Mouse (Mus musculus): Measurements from ENCODE around the gene Krt39.

The Krt39 gene

DNA sequence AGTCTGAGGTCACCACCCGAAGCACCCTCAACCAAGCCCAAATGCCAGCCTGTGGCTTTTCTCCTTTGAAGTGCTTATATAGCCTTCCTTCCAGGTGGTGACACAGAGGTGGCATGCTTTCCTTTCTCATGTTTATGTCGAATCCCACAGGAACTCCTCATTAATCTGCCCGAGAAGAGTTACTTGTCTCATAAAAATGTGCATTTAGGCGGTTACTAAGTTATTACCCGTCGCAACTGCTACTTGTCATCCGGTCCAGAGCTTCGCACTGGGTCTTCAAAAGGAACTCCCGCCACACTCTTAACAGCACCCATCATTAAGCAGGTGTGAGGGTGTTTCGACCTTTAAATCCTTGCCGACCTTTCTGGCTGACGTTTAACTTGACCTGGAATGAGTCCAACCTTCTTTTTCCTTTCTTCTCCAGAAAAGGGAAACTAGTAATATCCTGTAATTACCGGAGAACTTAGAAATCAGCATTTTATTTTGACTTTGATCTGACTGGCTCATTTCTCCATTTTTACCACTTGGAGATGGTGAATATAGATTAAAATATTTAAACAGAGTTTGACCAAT lies at the start of gene Krt39:
TSS of gene Krt39 (minus strand) at position 51 of the 573 bp plus-strand sequence.
- DNase-seq = no peak

DNA sequence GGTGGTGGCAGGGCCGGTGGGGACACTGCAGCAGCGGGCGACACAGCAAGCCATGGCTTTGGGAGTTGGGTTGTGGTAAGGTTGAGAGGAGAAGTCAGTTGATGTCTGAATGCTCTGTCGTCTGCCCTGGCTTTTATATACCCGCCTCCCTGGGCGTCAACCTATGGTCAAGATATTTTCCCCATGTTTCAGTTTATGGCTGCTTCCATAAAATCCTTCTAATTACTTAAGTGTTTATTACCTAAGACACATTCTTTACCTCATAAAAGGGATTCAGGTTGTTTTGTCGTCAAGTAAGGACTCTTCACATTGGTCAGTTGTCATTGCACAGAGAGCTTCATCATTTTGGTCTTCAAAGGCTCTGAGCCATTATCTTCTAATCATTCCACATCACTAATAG lies 45.4 kb upstream of the Krt39 start, which contains the start of gene Krtap3-1:
TSS of gene Krtap3-1 (minus strand) at position 101 of the 400 bp plus-strand sequence.
- no peak for DNase-seq

GRCm38 (mm10) chr11:99562580-99562979 lies 41.4 kb upstream of the Krt39 start:
- DNase-seq = no peak

GRCm38 (mm10) chr11:99559366-99559765 lies 38.2 kb upstream of the Krt39 start, which contains the start of gene Gm11939:
TSS of gene Gm11939 (minus strand) at chr11:99559466.
- DNase-seq = no peak

DNA sequence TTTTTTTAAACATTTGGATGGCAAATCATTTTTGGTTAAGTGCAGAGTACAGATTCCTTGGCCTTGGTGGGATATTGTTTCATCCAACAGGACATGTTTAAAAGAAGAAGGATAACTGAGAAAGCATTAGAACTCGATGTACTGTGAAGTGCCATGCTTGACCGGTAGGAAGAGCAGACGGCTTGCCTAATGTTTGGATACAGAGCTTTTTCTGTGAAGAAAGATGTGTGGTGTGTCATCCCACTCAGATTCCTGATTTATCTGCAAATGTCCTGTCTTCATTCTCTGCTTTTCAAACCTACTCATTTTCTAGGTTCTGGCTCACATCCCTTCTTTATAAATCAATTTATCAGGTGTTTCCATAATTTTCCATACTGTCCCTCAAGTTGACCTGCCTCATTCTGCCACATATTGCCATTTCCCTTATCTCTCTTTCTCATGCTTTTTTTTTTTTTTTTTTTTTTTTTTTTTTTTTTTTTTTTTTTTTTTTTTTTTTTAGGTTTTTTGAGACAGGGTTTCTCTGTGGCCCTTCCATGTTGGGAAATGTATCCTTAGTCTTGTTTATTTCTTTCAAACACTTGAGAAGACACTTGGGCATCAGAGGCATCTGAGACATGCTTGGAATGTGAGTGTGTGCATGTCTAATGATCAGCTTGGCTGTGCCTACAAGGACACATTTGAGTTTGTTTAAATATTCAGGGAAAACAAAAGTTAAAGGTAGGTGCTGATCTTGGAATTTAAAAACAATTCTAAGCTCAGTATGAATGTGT lies 37.0 kb upstream of the Krt39 start:
- DNase-seq = no peak

DNA sequence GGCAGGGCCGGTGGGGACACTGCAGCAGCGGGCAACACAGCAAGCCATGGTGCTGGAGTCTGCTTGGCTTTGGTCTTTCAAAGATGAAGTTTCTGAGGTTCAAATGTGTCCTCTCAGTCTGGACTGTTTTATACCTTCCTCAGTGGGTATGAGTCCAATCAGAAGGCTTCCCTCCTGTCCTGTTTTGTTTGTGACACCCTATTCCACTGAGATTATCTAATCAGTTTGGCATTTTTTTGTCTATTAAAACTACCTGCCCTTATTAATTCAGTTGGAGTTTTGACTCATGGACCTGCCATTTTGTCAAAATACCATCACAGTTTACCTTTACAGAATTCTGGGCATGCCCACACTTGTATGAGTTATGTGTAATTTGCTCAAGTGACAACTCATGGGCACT lies 35.6 kb upstream of the Krt39 start, which contains the start of gene Krtap3-2:
TSS of gene Krtap3-2 (minus strand) at position 101 of the 400 bp plus-strand sequence.
- DNase-seq = no peak

GRCm38 (mm10) chr11:99556195-99556594 lies 35.1 kb upstream of the Krt39 start:
- DNase-seq = no peak

GRCm38 (mm10) chr11:99550765-99551164 lies 29.6 kb upstream of the Krt39 start, which contains the start of gene Krtap3-3:
TSS of gene Krtap3-3 (minus strand) at chr11:99550865.
- DNase-seq = no peak

GRCm38 (mm10) chr11:99547892-99548291 lies 26.8 kb upstream of the Krt39 start:
- no peak for DNase-seq

DNA sequence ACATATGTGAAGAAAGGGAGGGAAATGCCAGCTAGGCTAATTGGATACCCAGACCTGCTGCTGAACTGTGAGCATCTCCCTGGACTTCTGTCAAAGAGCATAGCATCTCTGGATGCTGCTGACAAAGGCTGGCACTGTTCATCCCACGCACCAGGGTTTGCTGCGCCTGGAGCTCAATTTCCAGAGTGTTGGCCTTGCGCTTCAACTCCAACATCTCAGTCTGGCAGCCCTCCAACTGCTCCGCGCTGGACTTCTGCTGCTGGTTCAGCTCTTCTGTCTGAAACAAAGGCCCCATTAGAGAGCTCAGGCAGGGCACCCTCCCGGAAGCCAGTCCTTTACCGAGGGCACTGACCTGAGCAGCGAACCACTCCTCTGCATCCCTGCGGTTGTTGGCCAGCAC lies 18.6 kb upstream of the Krt39 start:
- DNase-seq = peak in 1 of 2 experiments; percentile 1

- no peak for DNase-seq
These were observed 7.0 kb downstream of the Krt39 start for GRCm38 (mm10) chr11:99514098-99514497.

DNA sequence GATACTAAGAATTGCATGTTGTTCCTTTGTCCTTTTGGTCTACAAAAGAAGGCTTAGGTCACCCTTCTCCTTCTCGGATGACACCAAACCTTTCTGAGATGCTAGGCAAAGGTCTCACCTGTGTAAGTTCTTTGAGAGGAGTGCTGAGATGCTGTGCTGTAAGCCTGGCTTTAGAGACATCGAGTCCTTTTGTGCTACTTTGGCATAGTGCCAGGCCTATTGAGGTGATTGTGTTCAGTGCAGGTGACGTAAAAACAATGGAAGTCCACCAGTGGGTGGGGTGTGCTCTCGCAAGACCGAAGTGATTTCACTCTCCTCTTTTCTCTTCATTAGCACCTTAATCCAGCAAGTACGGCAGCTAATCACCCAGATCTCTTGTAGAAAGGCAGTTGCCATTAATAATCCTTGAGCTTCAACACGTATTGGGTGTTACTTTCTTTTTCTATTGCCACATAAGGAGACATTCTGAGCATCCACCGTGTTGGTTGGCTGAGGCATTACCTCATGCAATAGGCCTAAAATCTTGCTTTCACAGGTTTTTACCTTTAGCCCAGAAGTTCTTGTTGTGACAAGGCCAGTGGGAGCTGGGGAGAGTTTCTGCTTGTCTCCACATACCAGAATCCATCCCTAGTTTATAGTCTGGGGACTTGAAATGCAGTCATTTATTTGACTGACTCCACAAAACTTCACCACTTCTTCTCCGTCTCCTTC lies 20.9 kb downstream of the Krt39 start:
- no peak for DNase-seq

- DNase-seq = no peak
These were observed 24.7 kb downstream of the Krt39 start for GRCm38 (mm10) chr11:99496460-99496859.

- DNase-seq = no peak
These were observed 26.4 kb downstream of the Krt39 start for GRCm38 (mm10) chr11:99494741-99495140.

- DNase-seq = no peak
These were observed 27.6 kb downstream of the Krt39 start for GRCm38 (mm10) chr11:99493574-99493850.

- no peak for DNase-seq
These were observed 28.2 kb downstream of the Krt39 start, which contains the start of gene Krt23 for GRCm38 (mm10) chr11:99492733-99493573. TSS of gene Krt23 (minus strand) at chr11:99493137.

DNA sequence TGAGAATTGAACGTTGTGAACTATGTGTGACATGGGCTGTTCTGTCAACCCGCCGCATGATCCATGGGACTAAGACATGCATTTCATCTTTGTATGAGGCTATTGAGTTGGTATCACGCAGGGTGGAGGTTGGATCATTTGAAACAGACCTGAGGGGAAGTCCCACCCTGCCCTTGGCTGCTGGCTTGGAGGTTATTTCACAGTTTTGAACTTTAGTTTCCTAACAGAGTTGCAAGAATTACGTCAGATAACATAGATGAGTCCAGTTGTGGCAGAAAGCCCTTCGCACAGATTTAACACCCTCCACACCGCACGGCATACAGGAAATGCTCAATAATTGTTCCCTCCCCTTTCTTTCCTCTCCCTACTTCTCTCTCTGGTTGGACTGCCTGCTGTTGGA lies 30.1 kb downstream of the Krt39 start:
- no peak for DNase-seq

- DNase-seq = no peak
These were observed 30.5 kb downstream of the Krt39 start for GRCm38 (mm10) chr11:99490624-99491023.

DNA sequence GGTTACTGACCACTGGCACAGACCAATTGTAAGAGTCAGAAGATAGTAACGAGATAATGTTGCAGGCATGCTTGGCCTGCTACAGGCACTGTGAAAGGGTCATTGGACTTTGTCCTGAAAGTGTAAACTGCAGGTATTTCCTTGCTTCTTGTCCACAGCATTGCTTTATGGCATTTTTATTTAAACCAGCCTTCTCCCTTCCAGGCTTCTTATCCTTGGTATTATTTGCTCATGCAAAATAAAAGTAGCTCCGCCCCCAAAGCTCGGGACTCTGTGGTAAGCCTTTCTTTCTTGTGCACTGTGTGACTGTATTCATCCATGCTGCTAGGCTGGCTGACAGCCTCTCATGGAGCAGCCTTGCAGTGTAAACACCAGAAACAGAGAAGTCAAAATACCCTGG lies 31.9 kb downstream of the Krt39 start:
- no peak for DNase-seq

DNA sequence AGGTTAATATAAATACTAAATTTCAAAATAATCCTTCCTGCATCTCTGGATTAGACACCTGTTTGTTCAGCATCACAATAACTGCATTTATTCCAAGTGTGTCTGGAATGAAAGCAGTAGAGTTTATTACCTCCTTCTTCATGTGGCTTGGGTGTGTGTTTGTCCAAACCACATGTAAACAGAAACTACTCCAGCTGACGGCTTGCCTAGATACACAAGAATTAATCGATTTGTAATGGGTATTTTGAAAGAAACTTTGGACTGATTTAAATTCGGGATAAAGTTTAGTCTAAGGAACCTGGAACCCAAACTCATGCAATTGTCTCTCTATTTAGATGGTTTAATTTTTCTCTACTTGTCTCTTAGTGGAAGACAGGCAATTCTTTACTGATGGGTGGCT lies 46.2 kb downstream of the Krt39 start:
- no peak for DNase-seq

GRCm38 (mm10) chr11:99473433-99473832 lies 47.7 kb downstream of the Krt39 start:
- no peak for DNase-seq

GRCm38 (mm10) chr11:99472405-99472804 lies 48.7 kb downstream of the Krt39 start:
- no peak for DNase-seq

- DNase-seq = no peak
These were observed 49.2 kb downstream of the Krt39 start for GRCm38 (mm10) chr11:99471946-99472345.

All from spleen, adult 18-20 months (tissue).